Mouse (Mus musculus) kidney, embryonic 15.5 days (tissue): ENCODE measurements around the gene Ap2b1. TPM values are rescaled to one million over a fixed set of nuclear protein-coding genes. Genes with fewer than 3 reads are reported as not detected.

Source experiments
- ATAC-seq: fragments of 200-750 bp; cut with Nextera tagmentation; replicated peaks from 2 replicates; pipeline ENCODE4 v1.8.0; 2017; ENCODE audit warnings: moderate TSS enrichment; ENCODE audit not compliant: low FRiP score
- H3K27ac ChIP-seq: fragments of 300-500 bp; sonication (generic); 2 replicates; pipeline ENCODE4 v1.5.1; 2015; ENCODE audit warnings: mild to moderate bottlenecking, inconsistent platforms
- H3K27me3 ChIP-seq: fragments of 300-500 bp; sonication (generic); 2 replicates; pipeline ENCODE4 v1.6.1; 2015; ENCODE audit warnings: inconsistent platforms
- H3K36me3 ChIP-seq: fragments of 300-500 bp; sonication (generic); 2 replicates; pipeline ENCODE4 v1.6.1; 2015; ENCODE audit warnings: inconsistent platforms
- H3K4me1 ChIP-seq: fragments of 300-500 bp; sonication (generic); 2 replicates; pipeline ENCODE4 v1.6.1; 2015; ENCODE audit warnings: inconsistent platforms
- H3K4me2 ChIP-seq: fragments of 300-500 bp; sonication (generic); 2 replicates; pipeline ENCODE4 v1.6.1; 2015; ENCODE audit warnings: moderate library complexity, mild to moderate bottlenecking, inconsistent platforms
- H3K4me3 ChIP-seq: fragments of 300-500 bp; sonication (generic); replicated peaks from 2 replicates; pipeline ENCODE4 v1.5.1; 2015; ENCODE audit warnings: mild to moderate bottlenecking, inconsistent platforms
- H3K9ac ChIP-seq: fragments of 300-500 bp; sonication (generic); 2 replicates; pipeline ENCODE4 v1.6.1; 2015; ENCODE audit warnings: mild to moderate bottlenecking, inconsistent platforms
- H3K9me3 ChIP-seq: fragments of 300-500 bp; sonication (generic); replicated peaks from 2 replicates; pipeline ENCODE4 v1.6.1; 2016; ENCODE audit warnings: inconsistent platforms
- WGBS: fragments of 180-500 bp; shearing (Covaris S2); methylation state at CpG from one replicate; pipeline ENCODE4 v1.1.7; 2015; ENCODE audit warnings: mixed read lengths; 5-methylcytosine and 5-hydroxymethylcytosine counted together
- polyA plus RNA-seq: library from polyadenylated mRNA; unstranded; fragments of >200 nt; fragmentation: Nextera tagmentation; extraction: Ambion mirVana; gene quantifications from 2 replicates; pipeline ENCODE4 v1.2.1, GENCODE M21; 2015

Ap2b1 gene
- polyA plus RNA-seq, 1 experiment from 2014 or later, result 65.2 TPM

GRCm38 (mm10) chr11:83408242-83408641, 109.4 kb downstream of the Ap2b1 start:
- H3K4me3 ChIP-seq, result no peak overlapping the region
- H3K9me3 ChIP-seq, result no peaks in the 10 kb centered on the region
- H3K4me1 ChIP-seq, result peaks cover 11% of the 10 kb centered on the region
- H3K36me3 ChIP-seq, result peaks cover 9% of the 10 kb centered on the region
- no peak for ATAC-seq
- no peak overlapping the region for H3K27ac ChIP-seq
- no peak overlapping the region for H3K9ac ChIP-seq
- peaks cover 17% of the 10 kb centered on the region for H3K27me3 ChIP-seq
- H3K4me2 ChIP-seq, result no peak overlapping the region
- WGBS, result 41% methylated on average over 8 of the region's 8 CpGs

- WGBS, result 2% methylated on average over 32 of the region's 44 CpGs
- no peak within 1 kb of the TSS for H3K27ac ChIP-seq
- no peak for ATAC-seq
- H3K9me3 ChIP-seq, result no peaks in the 10 kb centered on the region
- H3K9ac ChIP-seq, result peak within 1 kb of the TSS; percentile 71
- peaks cover 17% of the 10 kb centered on the region for H3K27me3 ChIP-seq
- peaks cover 11% of the 10 kb centered on the region for H3K4me1 ChIP-seq
- peak within 1 kb of the TSS; percentile 97 for H3K4me2 ChIP-seq
- peak within 1 kb of the TSS; percentile 76 for H3K4me3 ChIP-seq
- no peaks in the 10 kb centered on the region for H3K36me3 ChIP-seq
Observed at GRCm38 (mm10) chr11:83409087-83409754, 110.4 kb downstream of the Ap2b1 start, which contains the start of gene Rasl10b. Gene Rasl10b, plus strand, starts transcription at chr11:83409137.

DNA sequence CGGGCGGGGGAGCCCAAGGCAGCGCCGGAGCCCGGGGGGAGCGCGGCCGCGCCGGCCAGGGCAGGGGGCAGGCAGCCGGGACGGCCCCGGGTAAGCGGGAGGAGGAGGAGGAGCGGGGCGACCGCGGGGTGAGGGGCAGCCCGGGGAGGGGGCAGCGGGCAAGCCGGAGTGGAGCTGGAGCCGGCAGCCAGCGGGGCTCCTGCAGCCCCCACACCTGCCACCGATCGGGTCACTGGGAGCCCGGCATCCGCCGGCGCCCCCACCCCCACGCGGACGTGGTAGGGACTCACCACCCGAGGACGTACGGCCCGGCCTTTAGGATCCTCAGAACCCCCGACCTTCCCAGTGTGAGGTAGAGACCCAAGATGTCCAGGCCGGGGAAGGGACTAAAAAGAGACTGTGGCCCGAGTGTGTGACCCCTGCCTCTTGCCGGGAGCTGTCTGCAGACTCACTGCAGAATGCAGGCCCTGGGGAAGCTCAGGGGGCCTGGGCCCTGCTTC, 111.0 kb downstream of the Ap2b1 start:
- H3K36me3 ChIP-seq, result no peaks in the 10 kb centered on the region
- 2% methylated on average over 35 of the region's 40 CpGs for WGBS
- no peaks in the 10 kb centered on the region for H3K9me3 ChIP-seq
- H3K9ac ChIP-seq, result peak overlapping the region; percentile 71
- H3K4me1 ChIP-seq, result peaks cover 11% of the 10 kb centered on the region
- H3K27me3 ChIP-seq, result peaks cover 17% of the 10 kb centered on the region
- peak; percentile 43; the same call in 1 of the 2 replicates for ATAC-seq
- no peak overlapping the region for H3K27ac ChIP-seq
- H3K4me3 ChIP-seq, result peak overlapping the region; percentile 76
- peak overlapping the region; percentile 97 for H3K4me2 ChIP-seq

DNA sequence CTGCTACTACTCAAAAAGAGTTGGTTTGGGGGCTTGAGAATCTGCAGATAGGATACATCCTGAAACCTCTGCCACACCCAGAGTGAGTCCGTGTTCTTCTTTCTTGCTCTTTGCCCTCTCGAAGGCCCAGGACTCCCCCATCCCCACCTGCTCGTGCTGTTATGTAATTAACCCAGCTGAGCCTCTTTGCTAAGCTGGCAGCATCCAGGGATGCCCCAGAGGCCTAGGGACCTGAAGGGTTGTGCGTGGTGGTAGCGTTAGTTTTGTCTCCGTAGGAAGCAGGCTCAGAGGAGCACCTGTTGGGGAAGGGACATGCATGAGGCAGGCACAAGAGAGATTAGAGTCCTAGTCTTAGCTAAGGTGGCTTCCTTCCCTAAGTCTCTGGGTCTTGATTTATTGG, 111.7 kb downstream of the Ap2b1 start:
- H3K4me2 ChIP-seq, result 0 out of 2 replicates have a peak overlapping the region, but pooled peaks have one; percentile 97

GRCm38 (mm10) chr11:83417080-83417479, 118.3 kb downstream of the Ap2b1 start:
- no peak overlapping the region for H3K4me3 ChIP-seq
- 7% methylated on average over 5 of the region's 5 CpGs for WGBS
- no peaks in the 10 kb centered on the region for H3K9me3 ChIP-seq
- H3K9ac ChIP-seq, result no peak overlapping the region
- H3K4me1 ChIP-seq, result peaks cover 7% of the 10 kb centered on the region; the same call in 1 of the 2 replicates
- no peak overlapping the region for H3K27ac ChIP-seq
- no peaks in the 10 kb centered on the region for H3K36me3 ChIP-seq
- H3K27me3 ChIP-seq, result peaks cover 60% of the 10 kb centered on the region
- no peak for ATAC-seq
- no peak overlapping the region for H3K4me2 ChIP-seq

More for the DNA sequence above, 111.7 kb downstream of the Ap2b1 start:
- Histone ChIP-seq H3K27ac (no peak overlapping the region), H3K4me3 (no peak overlapping the region), H3K4me1 (peaks cover 11% of the 10 kb centered on the region), H3K9ac (no peak overlapping the region), H3K9me3 (no peaks in the 10 kb centered on the region), H3K36me3 (no peaks in the 10 kb centered on the region), H3K27me3 (peaks cover 18% of the 10 kb centered on the region)
- no peak for ATAC-seq
- 56% methylated on average over 6 of the region's 6 CpGs for WGBS

DNA sequence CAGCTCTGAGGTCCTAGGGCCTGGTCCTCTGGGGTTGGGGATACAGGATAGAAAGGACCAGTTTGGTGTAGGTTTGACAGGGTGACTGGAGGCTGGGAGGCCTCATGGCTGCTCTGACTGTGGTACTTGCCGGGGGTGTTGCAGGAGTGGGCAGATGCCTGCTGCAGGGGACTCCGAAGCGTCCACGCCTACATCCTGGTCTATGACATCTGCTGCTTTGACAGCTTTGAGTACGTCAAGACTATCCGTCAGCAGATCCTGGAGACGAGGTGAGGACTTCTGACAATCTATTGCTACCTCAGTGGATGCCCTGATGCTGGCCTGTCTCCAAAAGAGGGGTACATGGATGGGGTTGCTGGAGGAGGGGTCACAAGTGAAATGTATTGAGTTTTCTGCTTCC, 118.9 kb downstream of the Ap2b1 start:
- no peak overlapping the region for H3K9ac ChIP-seq
- no peak for ATAC-seq
- no peak overlapping the region for H3K4me3 ChIP-seq
- H3K9me3 ChIP-seq, result no peaks in the 10 kb centered on the region
- H3K36me3 ChIP-seq, result no peaks in the 10 kb centered on the region
- H3K4me1 ChIP-seq, result peaks cover 7% of the 10 kb centered on the region; the same call in 1 of the 2 replicates
- no peak overlapping the region for H3K27ac ChIP-seq
- H3K4me2 ChIP-seq, result no peak overlapping the region
- 80% methylated on average over 7 of the region's 7 CpGs for WGBS
- H3K27me3 ChIP-seq, result peaks cover 61% of the 10 kb centered on the region

DNA sequence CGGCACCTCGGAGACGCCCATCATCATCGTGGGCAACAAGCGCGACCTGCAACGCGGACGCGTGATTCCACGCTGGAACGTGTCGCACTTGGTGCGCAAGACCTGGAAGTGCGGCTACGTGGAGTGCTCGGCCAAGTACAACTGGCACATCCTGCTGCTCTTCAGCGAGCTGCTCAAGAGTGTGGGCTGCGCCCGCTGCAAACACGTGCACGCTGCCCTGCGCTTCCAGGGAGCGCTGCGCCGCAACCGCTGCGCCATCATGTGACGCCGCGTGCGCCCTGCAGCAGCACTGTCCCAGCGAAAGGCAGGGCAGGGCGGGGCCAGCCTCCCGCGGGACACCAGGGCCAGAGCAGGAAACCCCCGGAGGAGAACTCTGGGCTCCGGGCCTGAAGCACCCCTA, 119.7 kb downstream of the Ap2b1 start:
- WGBS, result 4% methylated on average over 38 of the region's 38 CpGs
- H3K4me3 ChIP-seq, result 0 out of 2 replicates have a peak overlapping the region, but pooled peaks have one; percentile 10
- no peaks in the 10 kb centered on the region for H3K36me3 ChIP-seq
- no peak overlapping the region for H3K9ac ChIP-seq
- peaks cover 7% of the 10 kb centered on the region; the same call in 1 of the 2 replicates for H3K4me1 ChIP-seq
- peak overlapping the region; percentile 22 for H3K4me2 ChIP-seq
- H3K27ac ChIP-seq, result no peak overlapping the region
- ATAC-seq, result peak; percentile 36; the same call in 1 of the 2 replicates
- H3K27me3 ChIP-seq, result peaks cover 61% of the 10 kb centered on the region
- no peaks in the 10 kb centered on the region for H3K9me3 ChIP-seq

DNA sequence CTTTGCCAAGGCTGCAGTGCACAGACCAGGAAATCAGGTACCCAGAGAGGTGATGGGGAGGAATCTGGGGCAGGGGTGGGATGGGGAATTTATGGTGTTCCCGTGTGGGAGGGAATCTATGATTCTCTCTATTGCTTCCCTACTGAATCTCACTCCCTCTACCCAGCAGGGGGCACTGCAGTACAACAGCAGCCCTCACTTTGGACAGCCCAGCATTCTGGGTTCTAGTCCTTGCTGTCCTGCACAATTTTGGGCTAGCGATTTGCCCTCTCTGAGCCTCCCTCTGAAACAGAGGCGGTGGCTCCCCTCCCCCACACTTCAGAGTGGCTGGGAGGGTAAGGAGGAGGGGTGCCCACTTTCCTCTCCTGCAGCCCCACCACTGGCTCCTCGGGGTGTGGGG, 121.5 kb downstream of the Ap2b1 start:
- H3K36me3 ChIP-seq, result no peaks in the 10 kb centered on the region
- H3K9me3 ChIP-seq, result no peaks in the 10 kb centered on the region
- 40% methylated on average over 4 of the region's 4 CpGs for WGBS
- H3K27me3 ChIP-seq, result peaks cover 61% of the 10 kb centered on the region
- H3K27ac ChIP-seq, result no peak overlapping the region
- no peak for ATAC-seq
- no peak overlapping the region for H3K4me3 ChIP-seq
- H3K4me1 ChIP-seq, result peaks cover 7% of the 10 kb centered on the region; the same call in 1 of the 2 replicates
- no peak overlapping the region for H3K4me2 ChIP-seq
- no peak overlapping the region for H3K9ac ChIP-seq

GRCm38 (mm10) chr11:83421305-83421704, 122.5 kb downstream of the Ap2b1 start:
- Histone ChIP-seq H3K36me3 (no peaks in the 10 kb centered on the region), H3K4me1 (peaks cover 7% of the 10 kb centered on the region; the same call in 1 of the 2 replicates), H3K27ac (no peak overlapping the region), H3K4me2 (no peak overlapping the region), H3K27me3 (peaks cover 64% of the 10 kb centered on the region), H3K9me3 (no peaks in the 10 kb centered on the region), H3K4me3 (no peak overlapping the region), H3K9ac (no peak overlapping the region)
- no peak for ATAC-seq
- under 1% methylated on average over 9 of the region's 9 CpGs for WGBS

DNA sequence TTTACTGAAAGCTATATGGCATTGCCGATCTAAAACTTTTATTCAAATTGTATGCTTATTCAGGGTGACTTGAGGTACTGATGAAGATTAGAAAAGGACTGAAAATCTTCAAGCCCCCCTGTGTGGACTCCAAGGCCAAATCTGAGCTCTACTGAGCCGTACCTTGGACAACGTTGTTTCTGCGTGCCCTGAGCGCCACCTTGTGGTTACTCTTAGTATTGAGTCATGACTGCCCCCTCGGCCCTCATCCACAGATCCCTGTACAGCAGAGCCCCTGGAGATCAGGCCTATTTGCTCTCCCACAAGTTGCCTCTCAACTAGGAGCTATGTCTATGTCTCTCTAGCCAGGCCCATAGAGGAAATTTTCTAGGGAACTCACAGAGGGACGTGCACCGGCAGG, 125.9 kb downstream of the Ap2b1 start:
- Histone ChIP-seq H3K27ac (no peak overlapping the region), H3K27me3 (peaks cover 71% of the 10 kb centered on the region), H3K9ac (no peak overlapping the region), H3K4me3 (no peak overlapping the region), H3K4me1 (peaks cover 7% of the 10 kb centered on the region), H3K9me3 (no peaks in the 10 kb centered on the region), H3K36me3 (no peaks in the 10 kb centered on the region), H3K4me2 (no peak overlapping the region)
- ATAC-seq, result no peak
- WGBS, result 9% methylated on average over 8 of the region's 8 CpGs

GRCm38 (mm10) chr11:83426964-83427363, 128.1 kb downstream of the Ap2b1 start:
- WGBS, result 30% methylated on average over 17 of the region's 17 CpGs
- ATAC-seq, result no peak
- H3K27ac ChIP-seq, result no peak overlapping the region
- H3K4me3 ChIP-seq, result no peak overlapping the region
- H3K36me3 ChIP-seq, result no peaks in the 10 kb centered on the region
- H3K4me2 ChIP-seq, result peak overlapping the region; percentile 31
- no peaks in the 10 kb centered on the region for H3K9me3 ChIP-seq
- peaks cover 9% of the 10 kb centered on the region for H3K4me1 ChIP-seq
- H3K9ac ChIP-seq, result no peak overlapping the region
- H3K27me3 ChIP-seq, result peaks cover 61% of the 10 kb centered on the region

DNA sequence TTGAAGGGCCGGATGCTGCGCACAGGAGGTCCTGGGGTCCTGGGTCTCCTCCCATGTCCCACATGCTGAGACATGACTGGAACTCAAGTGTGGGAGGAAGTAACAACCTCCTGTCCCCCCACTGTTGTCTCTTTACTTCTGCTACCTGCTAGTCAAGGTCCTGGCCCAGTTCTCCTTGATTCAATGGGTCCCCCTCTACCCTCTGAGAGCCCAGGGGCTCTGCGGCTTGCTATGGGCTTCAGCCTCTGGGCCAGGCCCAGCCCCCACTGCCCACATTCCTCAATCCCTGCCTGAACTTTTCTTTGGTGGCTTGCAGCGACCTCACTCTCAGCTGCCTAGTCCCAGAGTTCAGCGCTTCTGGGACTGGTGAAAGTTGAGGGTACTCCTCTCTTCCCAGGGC, 130.5 kb downstream of the Ap2b1 start, which contains the start of gene Gas2l2:
Gas2l2 (minus strand) TSS at position 101 of the 400 bp plus-strand sequence.
- H3K4me3 ChIP-seq, result no peak within 1 kb of the TSS
- no peaks in the 10 kb centered on the region for H3K9me3 ChIP-seq
- H3K36me3 ChIP-seq, result no peaks in the 10 kb centered on the region
- no peak within 1 kb of the TSS for H3K9ac ChIP-seq
- peaks cover 9% of the 10 kb centered on the region for H3K4me1 ChIP-seq
- no peak within 1 kb of the TSS for H3K27ac ChIP-seq
- H3K27me3 ChIP-seq, result peaks cover 55% of the 10 kb centered on the region
- 55% methylated on average over 5 of the region's 5 CpGs for WGBS
- no peak for ATAC-seq
- no peak within 1 kb of the TSS for H3K4me2 ChIP-seq
